Mouse (Mus musculus): ENCODE measurements around the gene Ambp. TPM values are rescaled to one million over a fixed set of nuclear protein-coding genes. Genes with fewer than 3 reads are reported as not detected.

Gene Ambp
- total RNA-seq, 1 experiment from 2014 or later = not detected

- no peak for ATAC-seq (replicated peaks; ENCODE audit: low read depth, poor library complexity, severe bottlenecking)
Observed at GRCm38 (mm10) chr4:63124861-63125466, 29.6 kb downstream of the Ambp start.

- peak; percentile 85 for ATAC-seq (replicated peaks; ENCODE audit: low read depth, poor library complexity, severe bottlenecking)
Observed at GRCm38 (mm10) chr4:63118639-63119437, 35.8 kb downstream of the Ambp start.

GRCm38 (mm10) chr4:63105651-63106050, 48.9 kb downstream of the Ambp start:
- ATAC-seq (replicated peaks; ENCODE audit: low read depth, poor library complexity, severe bottlenecking) = no peak

GRCm38 (mm10) chr4:63102025-63102424, 52.6 kb downstream of the Ambp start:
- no peak for ATAC-seq (replicated peaks; ENCODE audit: low read depth, poor library complexity, severe bottlenecking)

DNA sequence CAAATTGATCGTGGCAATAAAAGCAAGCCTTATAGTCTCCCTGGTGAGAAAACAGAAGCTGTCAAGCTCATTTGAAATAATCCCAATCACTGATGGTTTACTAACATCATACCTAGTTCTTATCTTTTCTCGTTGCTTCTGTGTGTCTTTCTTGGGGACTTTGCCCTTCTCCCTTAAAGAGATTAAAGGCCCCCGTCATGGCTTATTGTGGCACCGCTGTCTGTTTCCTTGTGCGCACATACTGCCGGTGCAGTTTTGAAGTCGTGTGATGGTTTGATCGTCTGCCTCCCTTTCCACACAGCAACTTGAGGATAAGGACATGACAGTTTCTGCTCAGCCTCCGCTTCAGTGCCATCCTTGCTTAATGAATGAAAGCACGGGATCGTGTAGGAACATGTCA, 54.1 kb downstream of the Ambp start:
- ATAC-seq (replicated peaks; ENCODE audit: low read depth, poor library complexity, severe bottlenecking) = no peak

DNA sequence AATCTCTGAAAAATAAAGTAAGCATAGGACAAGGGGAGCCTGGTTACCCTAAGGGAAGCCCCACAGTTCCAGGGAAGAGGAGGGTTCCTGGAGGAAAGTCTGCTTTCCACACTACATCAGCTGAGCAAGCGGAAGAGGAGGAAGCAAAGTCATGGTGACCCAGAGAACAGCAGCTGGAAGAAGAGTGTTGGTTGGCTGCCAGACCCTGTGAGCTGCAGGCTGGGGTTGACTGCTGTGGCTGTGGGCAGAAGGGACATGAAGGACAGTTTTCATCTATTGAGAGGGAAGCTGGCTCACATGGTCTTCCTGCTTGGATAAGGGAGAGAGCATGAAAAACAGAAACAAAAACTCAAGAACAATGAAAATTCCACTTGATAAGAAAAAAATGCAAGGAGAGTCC, 57.0 kb downstream of the Ambp start:
- peak; percentile 47; the same call in 1 of the 2 replicates for ATAC-seq (replicated peaks; ENCODE audit: low read depth, poor library complexity, severe bottlenecking)

Other genes starting within 250 kb of the Ambp start
- gene Zfp618, start 189.2 kb downstream of the Ambp start, total RNA-seq (2017) = 0.32 and 1.2 TPM in 2 replicates
- not detected in 2 replicates for gene Kif12, start 17.3 kb upstream of the Ambp start, total RNA-seq (2017)
- 0.23 TPM in 1 of 2 replicates, not detected in the other for gene Col27a1, start 59.2 kb upstream of the Ambp start, total RNA-seq (2017)
- 2.6 TPM in 1 of 2 replicates, not detected in the other for gene Orm1, start 189.8 kb upstream of the Ambp start, total RNA-seq (2017)
- gene Orm3, start 201.4 kb upstream of the Ambp start, total RNA-seq (2017) = not detected in 2 replicates
- gene Orm2, start 207.7 kb upstream of the Ambp start, total RNA-seq (2017) = not detected in 2 replicates
- gene Akna, start 248.6 kb upstream of the Ambp start, total RNA-seq (2017) = 10.0 and 13.8 TPM in 2 replicates